Mouse (Mus musculus) E14TG2a.4 (cell line): ENCODE measurements around the gene Dpm1.

ENCODE experiments used
- CTCF ChIP-seq: conservative IDR thresholded peaks from 2 replicates; pipeline ENCODE4 v1.5.1; 2014; ENCODE audit warnings: low read length
- NANOG ChIP-seq: IDR thresholded peaks from 2 replicates; pipeline ENCODE4 v1.6.1; 2014; ENCODE audit warnings: borderline replicate concordance, low read length, mixed read lengths
- POU5F1 ChIP-seq: IDR thresholded peaks from 2 replicates; pipeline ENCODE4 v1.6.1; 2014; ENCODE audit warnings: low read length, borderline replicate concordance

- TF ChIP-seq CTCF (peak; percentile 79), NANOG (no peak), POU5F1 (no peak)
Observed at GRCm38 (mm10) chr2:168250270-168250669, 19.9 kb upstream of the Dpm1 start.
